Mouse (Mus musculus): ENCODE measurements around the gene Emid1.

The Emid1 gene

DNA sequence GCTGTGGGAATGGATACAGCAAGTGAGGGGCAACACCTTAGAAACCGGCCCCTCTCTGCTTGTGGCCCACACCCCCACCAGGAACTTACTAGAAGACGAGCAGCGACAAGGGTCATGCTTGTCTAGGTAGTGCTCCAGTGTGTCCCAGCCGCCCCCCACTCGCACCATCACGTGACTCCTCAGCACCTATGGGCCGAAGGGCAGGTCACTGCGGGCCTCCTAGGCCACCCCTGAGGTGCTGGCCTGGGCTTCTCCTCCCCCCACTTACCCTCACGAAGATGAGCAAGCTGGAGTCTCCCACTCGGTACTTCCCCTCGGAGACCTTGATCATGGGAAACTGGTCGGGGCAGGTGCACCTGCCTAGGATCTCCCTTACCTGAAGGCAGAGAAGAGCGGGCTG, 89.7 kb downstream of the Emid1 start:
- no peak for DNase-seq

DNA sequence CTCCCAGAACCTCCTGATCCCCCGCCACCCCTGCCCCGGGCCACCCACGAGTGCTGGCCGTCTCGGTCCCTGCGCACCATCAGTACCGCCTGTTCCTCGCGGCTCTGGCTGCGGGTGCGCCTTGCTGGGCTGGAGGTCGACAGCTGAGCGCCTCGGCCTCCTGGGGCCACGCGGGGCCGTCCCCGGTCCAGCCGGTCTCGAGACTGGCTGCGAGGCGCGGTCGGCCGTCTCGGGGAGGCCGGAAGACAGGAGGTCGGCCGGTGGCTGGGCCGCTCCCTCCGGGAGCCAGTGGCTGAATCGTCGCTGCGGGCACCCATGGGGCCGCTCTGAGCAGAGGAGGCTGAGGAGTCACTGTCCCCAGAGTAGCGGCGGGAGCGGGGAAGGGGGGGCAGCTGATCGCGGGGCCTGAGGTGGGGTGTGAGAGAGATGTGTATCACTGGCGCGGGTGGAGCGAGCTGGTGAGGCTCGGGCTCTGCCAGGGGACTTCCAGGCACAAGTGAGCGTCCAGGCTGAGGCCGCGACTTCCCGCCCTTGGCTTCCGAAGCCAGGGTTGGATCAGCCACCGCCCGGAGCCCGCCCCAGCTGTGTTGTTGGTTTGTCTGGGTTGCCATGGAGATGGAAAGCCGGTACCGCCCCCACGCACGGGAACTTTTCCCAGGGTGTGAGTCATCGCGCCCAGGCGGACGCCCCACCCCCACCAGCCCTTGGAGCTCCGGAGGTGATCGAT, 90.5 kb downstream of the Emid1 start:
- peak; percentile 87 for DNase-seq

DNA sequence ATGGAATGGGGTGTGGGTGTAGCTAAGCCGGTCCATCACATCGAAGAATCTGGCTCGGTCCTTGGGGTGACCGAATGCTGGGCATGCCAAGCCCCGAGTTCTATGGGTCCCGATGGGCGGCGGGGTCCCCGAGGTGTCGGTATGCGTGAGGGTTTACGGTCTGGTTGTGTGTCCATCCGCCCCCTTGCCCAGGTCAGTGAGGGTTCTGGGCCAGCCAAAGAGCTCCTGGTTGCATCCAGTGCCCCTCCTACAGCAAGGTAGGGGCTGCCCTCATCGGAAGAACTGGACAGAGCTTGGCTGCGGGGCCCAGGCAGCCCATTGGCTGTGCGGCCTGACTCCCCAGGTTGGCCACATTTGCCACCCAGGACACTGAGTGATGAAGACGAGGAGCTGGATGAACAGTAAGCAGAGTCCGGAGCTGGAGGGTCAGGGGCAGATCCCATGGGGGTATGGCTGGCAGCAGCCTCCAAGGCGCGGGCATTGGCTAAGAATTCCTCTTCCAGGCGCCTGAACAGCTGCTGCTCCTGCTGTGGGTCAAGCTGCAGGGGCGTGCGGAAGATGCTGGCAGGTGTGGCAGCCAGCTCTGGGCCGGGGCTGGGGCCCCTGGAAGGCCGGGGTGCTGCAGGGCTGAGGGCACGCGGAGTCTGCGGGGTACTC, 91.2 kb downstream of the Emid1 start:
- DNase-seq = peak; percentile 47

DNA sequence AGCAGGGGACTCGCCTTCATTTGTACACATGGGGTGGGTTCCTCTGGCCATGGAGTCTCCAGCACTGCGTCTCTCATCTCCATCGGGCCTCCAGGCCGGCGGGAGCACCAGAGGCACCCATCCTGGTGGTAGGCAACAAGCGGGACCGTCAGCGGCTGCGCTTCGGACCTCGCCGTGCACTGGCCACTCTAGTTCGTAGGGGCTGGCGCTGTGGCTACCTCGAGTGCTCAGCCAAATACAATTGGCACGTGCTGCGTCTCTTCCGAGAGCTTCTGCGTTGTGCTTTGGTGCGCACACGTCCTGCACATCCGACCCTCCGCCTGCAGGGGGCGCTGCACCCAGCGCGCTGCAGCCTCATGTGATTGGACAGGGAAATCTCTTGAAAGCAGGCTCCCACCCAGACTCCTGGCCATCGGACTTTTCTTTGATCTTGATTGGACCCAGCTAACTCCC, 92.3 kb downstream of the Emid1 start:
- DNase-seq = peak; percentile 54

DNA sequence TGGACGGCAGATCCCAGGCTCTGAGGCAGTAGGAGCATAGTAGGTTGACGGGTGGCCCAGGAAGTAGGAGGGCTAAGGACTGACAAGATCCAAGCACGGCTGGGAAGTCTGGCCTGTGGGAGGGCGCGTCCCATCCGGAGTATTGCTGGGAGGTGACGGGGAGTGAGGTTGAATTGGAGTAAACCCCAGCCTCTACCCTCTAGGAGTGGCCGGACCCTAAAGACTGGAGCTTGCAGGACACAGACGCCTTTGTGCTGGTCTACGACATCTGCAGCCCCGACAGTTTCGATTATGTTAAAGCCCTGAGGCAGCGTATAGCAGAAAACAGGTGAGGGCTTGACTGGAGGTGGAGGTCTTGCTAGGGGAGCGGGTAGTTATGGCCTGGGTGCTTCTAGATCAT, 92.8 kb downstream of the Emid1 start:
- DNase-seq = no peak

DNA sequence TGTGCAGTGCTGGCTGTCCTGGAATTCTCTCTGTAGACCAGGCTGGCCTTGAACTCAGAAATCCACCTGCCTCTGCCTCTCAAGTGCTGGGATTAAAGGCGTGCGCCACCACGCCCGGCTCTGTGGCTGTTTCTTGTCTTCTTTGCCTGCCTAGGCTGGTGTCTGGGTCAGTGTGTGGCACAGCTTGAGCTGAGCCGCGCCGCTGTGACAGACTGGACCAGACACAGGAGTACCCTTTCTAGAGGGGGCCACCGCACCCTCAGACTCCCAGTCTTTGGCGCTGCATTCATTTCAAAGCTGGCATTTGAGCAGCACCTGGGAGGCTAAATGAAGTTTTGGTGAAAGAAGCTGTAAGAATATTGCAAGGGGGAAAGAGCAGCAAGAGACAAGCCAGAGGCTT, 93.3 kb downstream of the Emid1 start:
- DNase-seq = no peak

DNA sequence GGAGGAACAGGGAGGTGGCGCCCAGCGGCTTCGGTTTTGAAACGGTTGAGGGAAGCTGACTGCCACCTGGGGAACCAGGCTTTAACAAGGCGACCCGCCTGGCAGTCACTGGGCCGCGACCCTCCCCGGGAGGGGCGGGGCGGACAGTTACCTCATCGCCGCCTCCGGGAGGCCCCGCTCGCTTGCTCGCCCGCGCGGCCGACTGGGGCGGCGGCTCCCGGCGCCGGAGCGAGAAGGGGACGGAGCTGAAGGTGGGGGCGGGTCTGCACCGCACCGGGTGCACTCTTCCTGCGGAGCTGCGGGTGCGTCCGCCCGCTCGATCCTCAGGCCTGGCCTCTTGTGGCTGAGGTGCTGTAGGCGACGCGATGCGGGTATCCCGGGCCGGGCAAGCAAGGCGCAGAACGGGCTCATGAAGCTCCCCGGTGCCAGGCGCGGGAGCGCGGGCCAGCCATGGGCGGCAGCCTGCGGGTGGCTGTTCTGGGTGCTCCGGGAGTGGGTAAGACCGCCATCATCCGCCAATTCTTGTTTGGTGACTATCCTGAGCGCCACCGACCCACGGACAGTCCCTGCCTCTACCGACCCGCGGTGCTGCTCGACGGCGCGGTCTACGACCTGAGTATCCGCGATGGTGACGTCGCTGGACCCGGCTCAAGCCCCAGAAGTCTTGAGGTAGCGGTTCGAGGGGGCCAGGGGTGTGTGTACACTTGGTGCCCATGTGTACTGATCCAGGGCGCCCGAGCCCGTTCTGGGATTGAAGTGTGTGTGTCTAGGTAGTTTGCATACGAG, 94.0 kb downstream of the Emid1 start, which contains the start of gene Rasl10a:
Gene Rasl10a (plus strand): TSS at position 273 of the 786 bp plus-strand sequence.
- peak; percentile 53 for DNase-seq

DNA sequence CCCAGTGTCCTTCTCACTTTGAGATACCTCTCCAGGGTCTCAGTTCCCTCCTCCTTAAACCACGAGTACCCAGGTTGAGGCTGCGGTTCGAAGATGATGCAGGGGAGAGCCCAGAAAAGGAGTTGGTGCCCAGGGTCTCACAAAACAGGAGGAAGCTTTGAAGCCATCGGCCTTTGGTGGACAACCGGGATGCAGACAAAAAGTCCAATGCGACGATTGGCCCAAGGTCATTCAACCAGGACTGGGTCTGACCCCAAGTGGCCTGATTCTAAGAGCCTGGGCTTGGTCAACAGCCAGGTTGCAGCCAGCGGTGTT, 94.6 kb downstream of the Emid1 start:
- no peak for DNase-seq

DNA sequence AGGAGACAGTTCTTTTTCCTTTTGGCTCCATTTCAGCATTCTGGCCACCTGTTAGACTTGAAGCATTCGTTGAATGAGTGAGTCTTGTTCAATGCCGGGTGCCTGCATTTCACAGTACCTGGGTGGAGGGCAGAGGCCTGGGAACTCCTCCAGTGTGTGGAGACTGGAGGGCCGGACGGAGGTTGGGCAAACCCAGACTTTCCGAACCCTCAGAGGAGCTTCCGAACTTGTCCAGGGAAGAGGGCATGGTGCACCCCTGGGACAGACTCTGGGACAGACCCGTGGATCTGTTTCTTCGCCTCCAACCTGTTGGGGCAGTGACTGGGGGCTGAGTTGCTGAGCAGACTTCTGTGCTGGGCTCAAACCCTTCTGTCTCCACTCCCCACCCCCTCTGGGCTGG, 95.0 kb downstream of the Emid1 start:
- no peak for DNase-seq

Data from embryo, embryonic 11 days (tissue).